Mouse (Mus musculus) cortical plate, adult 2 months (tissue): ENCODE results near the gene Shisa5.

Experiments
- CTCF ChIP-seq: fragments of 200-500 bp; IDR thresholded peaks from 2 replicates; pipeline ENCODE4 v1.5.1; 2011; ENCODE audit warnings: mild to moderate bottlenecking, control low read depth, low read length; ENCODE audit not compliant: insufficient read depth; ENCODE audit errors: extremely low read depth
- POLR2A ChIP-seq: fragments of 200-500 bp; IDR thresholded peaks from 2 replicates; pipeline ENCODE4 v1.6.1; 2011; ENCODE audit warnings: mild to moderate bottlenecking, low read length, control low read depth; ENCODE audit not compliant: insufficient read depth; ENCODE audit errors: extremely low read depth

GRCm38 (mm10) chr9:109104083-109104482, 65.7 kb downstream of the Shisa5 start:
- TF ChIP-seq POLR2A (no peak), CTCF (no peak)
